Mouse (Mus musculus) stomach, postnatal 0 days (tissue): ENCODE data around the gene Haus3. TPM values are rescaled to one million over a fixed set of nuclear protein-coding genes. Genes with fewer than 3 reads are reported as not detected.

Experiments
- ATAC-seq: fragments of 200-750 bp; cut with Nextera tagmentation; 2 replicates; pipeline ENCODE4 v1.8.0; 2017; ENCODE audit not compliant: low FRiP score, low TSS enrichment
- DNase-seq: peaks from one replicate; pipeline ENCODE4 v3.0.0-alpha.2; 2016; ENCODE audit warnings: low spot score
- H3K27ac ChIP-seq: fragments of 300-500 bp; sonication (generic); replicated peaks from 2 replicates; pipeline ENCODE4 v1.5.1; 2014; ENCODE audit warnings: mild to moderate bottlenecking, control low read depth
- H3K27me3 ChIP-seq: fragments of 300-500 bp; sonication (generic); 2 replicates; pipeline ENCODE4 v1.6.1; 2014; ENCODE audit warnings: low read length; ENCODE audit not compliant: control insufficient read depth, insufficient read depth
- H3K36me3 ChIP-seq: fragments of 300-500 bp; sonication (generic); 2 replicates; pipeline ENCODE4 v1.6.1; 2014; ENCODE audit warnings: low read length, mixed read lengths; ENCODE audit not compliant: control insufficient read depth, insufficient read depth
- H3K4me1 ChIP-seq: fragments of 300-500 bp; sonication (generic); replicated peaks from 2 replicates; pipeline ENCODE4 v1.6.1; 2014; ENCODE audit warnings: antibody characterized with exemption; ENCODE audit not compliant: control insufficient read depth, insufficient read depth
- H3K4me2 ChIP-seq: fragments of 300-500 bp; sonication (generic); replicated peaks from 2 replicates; pipeline ENCODE4 v1.6.1; 2014; ENCODE audit warnings: low read depth, mild to moderate bottlenecking, control low read depth, moderate library complexity
- H3K4me3 ChIP-seq: fragments of 300-500 bp; sonication (generic); 2 replicates; pipeline ENCODE4 v1.5.1; 2014; ENCODE audit warnings: low read depth, low read length, control low read depth
- H3K9ac ChIP-seq: fragments of 300-500 bp; sonication (generic); 2 replicates; pipeline ENCODE4 v1.6.1; 2014; ENCODE audit warnings: mild to moderate bottlenecking, low read length, control low read depth, mixed read lengths
- H3K9me3 ChIP-seq: fragments of 300-500 bp; sonication (generic); 2 replicates; pipeline ENCODE4 v1.6.1; 2016; ENCODE audit warnings: low read length; ENCODE audit not compliant: control insufficient read depth
- CTCF ChIP-seq: IDR thresholded peaks from 2 replicates; pipeline ENCODE4 v1.5.1; 2016; ENCODE audit warnings: antibody characterized with exemption, low read depth, mild to moderate bottlenecking, moderate library complexity
- EP300 ChIP-seq: optimal IDR thresholded peaks from 2 replicates; pipeline ENCODE3; 2016; ENCODE audit warnings: antibody characterized with exemption
- WGBS: fragments of 180-500 bp; shearing (Covaris S2); extraction: QIAGEN DNeasy Blood & Tissue Kit; methylation state at CpG from one replicate; pipeline ENCODE4 v1.1.7; 2014; 5-methylcytosine and 5-hydroxymethylcytosine counted together
- polyA plus RNA-seq: library from polyadenylated mRNA; unstranded; fragments of >200 nt; fragmentation: Nextera tagmentation; extraction: Ambion mirVana; gene quantifications from 2 replicates; pipeline ENCODE4 v1.2.1, GENCODE M21; 2015

The Haus3 gene
- polyA plus RNA-seq = 10.8 and 12.3 TPM in 2 replicates

- peak; percentile 99 for DNase-seq
- WGBS = under 1% methylated on average over 56 of the region's 57 CpGs
- Histone ChIP-seq H3K4me1 (no peaks in the 10 kb centered on the region), H3K9ac (peak within 1 kb of the TSS; percentile 85), H3K9me3 (no peaks in the 10 kb centered on the region), H3K4me3 (peak within 1 kb of the TSS; percentile 72), H3K27me3 (no peaks in the 10 kb centered on the region), H3K27ac (peak within 1 kb of the TSS; percentile 86), H3K36me3 (peaks cover 7% of the 10 kb centered on the region; the same call in 1 of the 2 replicates), H3K4me2 (peak within 1 kb of the TSS; percentile 63)
- TF ChIP-seq EP300 (no peak), CTCF (peak; percentile 43)
- peak; percentile 100 for ATAC-seq
Observed at GRCm38 (mm10) chr5:34168950-34169891, at the start of gene Haus3, which contains the start of gene Poln. Haus3 (minus strand) TSS chr5:34169527. Poln (minus strand) TSS chr5:34169448.

GRCm38 (mm10) chr5:34218672-34219071, 49.3 kb upstream of the Haus3 start:
- Histone ChIP-seq H3K4me1 (0 out of 2 replicates have a peak, but pooled peaks cover 3% of the 10 kb centered on the region), H3K4me3 (no peak overlapping the region), H3K27ac (no peak overlapping the region), H3K9ac (no peak overlapping the region), H3K27me3 (no peaks in the 10 kb centered on the region), H3K4me2 (no peak overlapping the region), H3K36me3 (no peaks in the 10 kb centered on the region), H3K9me3 (no peaks in the 10 kb centered on the region)
- WGBS = 47% methylated on average over 5 of the region's 5 CpGs
- TF ChIP-seq CTCF (no peak), EP300 (no peak)
- ATAC-seq = no peak
- no peak for DNase-seq

- WGBS = 39% methylated on average over 9 of the region's 9 CpGs
- H3K36me3 ChIP-seq = no peaks in the 10 kb centered on the region
- 0 out of 2 replicates have a peak, but pooled peaks cover 3% of the 10 kb centered on the region for H3K4me1 ChIP-seq
- TF ChIP-seq EP300 = no peak
- no peak for TF ChIP-seq CTCF
- H3K9ac ChIP-seq = no peak overlapping the region
- H3K4me3 ChIP-seq = no peak overlapping the region
- DNase-seq (no peak), ATAC-seq (0 out of 2 replicates have a peak, but pooled peaks have one; percentile 15)
- H3K27ac ChIP-seq = no peak overlapping the region
- H3K9me3 ChIP-seq = no peaks in the 10 kb centered on the region
- H3K27me3 ChIP-seq = no peaks in the 10 kb centered on the region
- H3K4me2 ChIP-seq = no peak overlapping the region
Observed at GRCm38 (mm10) chr5:34217756-34218155, 48.4 kb upstream of the Haus3 start.

GRCm38 (mm10) chr5:34216025-34216424, 46.7 kb upstream of the Haus3 start:
- DNase-seq (no peak), ATAC-seq (no peak)
- Histone ChIP-seq H3K4me3 (no peak overlapping the region), H3K36me3 (no peaks in the 10 kb centered on the region), H3K4me1 (0 out of 2 replicates have a peak, but pooled peaks cover 3% of the 10 kb centered on the region), H3K4me2 (no peak overlapping the region), H3K9ac (no peak overlapping the region), H3K27ac (no peak overlapping the region), H3K9me3 (no peaks in the 10 kb centered on the region), H3K27me3 (no peaks in the 10 kb centered on the region)
- 73% methylated on average over 7 of the region's 7 CpGs for WGBS
- TF ChIP-seq CTCF (no peak), EP300 (no peak)

- no peaks in the 10 kb centered on the region for H3K9me3 ChIP-seq
- TF ChIP-seq CTCF = no peak
- no peak for TF ChIP-seq EP300
- no peak overlapping the region for H3K9ac ChIP-seq
- H3K4me1 ChIP-seq = no peaks in the 10 kb centered on the region
- ATAC-seq = no peak
- no peaks in the 10 kb centered on the region for H3K36me3 ChIP-seq
- H3K4me3 ChIP-seq = no peak overlapping the region
- H3K4me2 ChIP-seq = no peak overlapping the region
- DNase-seq = no peak
- H3K27me3 ChIP-seq = no peaks in the 10 kb centered on the region
- 54% methylated on average over 8 of the region's 8 CpGs for WGBS
- no peak overlapping the region for H3K27ac ChIP-seq
Observed at GRCm38 (mm10) chr5:34213659-34214058, 44.3 kb upstream of the Haus3 start.

GRCm38 (mm10) chr5:34210279-34210678, 41.0 kb upstream of the Haus3 start:
- DNase-seq (peak; percentile 82), ATAC-seq (peak; percentile 94)
- H3K27me3 ChIP-seq = no peaks in the 10 kb centered on the region
- 7% methylated on average over 1 of the region's 1 CpGs for WGBS
- H3K27ac ChIP-seq = no peak overlapping the region
- no peak overlapping the region for H3K9ac ChIP-seq
- H3K4me1 ChIP-seq = no peaks in the 10 kb centered on the region
- no peak overlapping the region for H3K4me2 ChIP-seq
- TF ChIP-seq CTCF = peak; percentile 98
- TF ChIP-seq EP300 = no peak
- H3K36me3 ChIP-seq = no peaks in the 10 kb centered on the region
- no peaks in the 10 kb centered on the region for H3K9me3 ChIP-seq
- H3K4me3 ChIP-seq = no peak overlapping the region
